Mouse (Mus musculus): ENCODE data around the gene Olfr19. TPM values are rescaled to one million over a fixed set of nuclear protein-coding genes. Genes with fewer than 3 reads are reported as not detected.

Gene Olfr19
- polyA plus RNA-seq (2012; rRNA removed; ENCODE audit: low replicate concordance), result not detected in 2 replicates

DNA sequence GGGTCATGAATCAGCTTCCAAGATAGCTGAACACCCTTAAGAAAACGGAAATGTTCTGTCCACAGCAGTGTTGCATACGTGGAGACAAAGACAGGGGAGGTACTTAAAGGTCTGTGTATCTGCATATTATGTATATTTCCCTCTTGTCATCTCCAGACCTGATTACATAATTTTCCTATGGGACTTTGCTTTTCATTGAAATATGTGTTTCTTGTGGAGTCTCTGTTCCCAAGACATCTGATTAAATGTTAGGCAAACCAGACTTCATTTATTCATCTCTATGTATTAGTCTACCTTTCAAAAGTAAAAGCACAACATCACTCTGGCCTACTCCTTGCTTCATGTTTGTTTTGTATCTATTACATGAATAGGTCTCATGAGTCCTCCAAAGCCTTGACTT, at the start of gene Olfr19:
TSS of gene Olfr19 (minus strand) at position 101 of the 400 bp plus-strand sequence.

Other genes starting within 250 kb of the Olfr19 start
- 2.5 and 5.2 TPM in 2 replicates for gene Fgd4, start 75.9 kb downstream of the Olfr19 start, polyA plus RNA-seq (2012; rRNA removed; ENCODE audit: low replicate concordance)
- gene Spag6l, start 153.1 kb upstream of the Olfr19 start, polyA plus RNA-seq (2012; rRNA removed; ENCODE audit: low replicate concordance), result 0.06 and 0.09 TPM in 2 replicates
- gene Igll1, start 187.6 kb upstream of the Olfr19 start, polyA plus RNA-seq (2012; rRNA removed; ENCODE audit: low replicate concordance), result not detected in 2 replicates
- 74.7 and 103 TPM in 2 replicates for gene Top3b, start 194.3 kb upstream of the Olfr19 start, polyA plus RNA-seq (2012; rRNA removed; ENCODE audit: low replicate concordance)
- gene Vpreb1, start 194.4 kb upstream of the Olfr19 start, polyA plus RNA-seq (2012; rRNA removed; ENCODE audit: low replicate concordance), result 2.5 and 7.1 TPM in 2 replicates
- gene Ppm1f, start 220.1 kb upstream of the Olfr19 start, polyA plus RNA-seq (2012; rRNA removed; ENCODE audit: low replicate concordance), result 31.5 and 37.5 TPM in 2 replicates